Mouse (Mus musculus) spleen, adult 2 months (tissue): Measurements from ENCODE around the gene Otof.

ENCODE experiments used
- CTCF ChIP-seq: fragments of 200-500 bp; IDR thresholded peaks from 2 replicates; pipeline ENCODE4 v1.5.1; 2011; ENCODE audit warnings: mild to moderate bottlenecking, inconsistent platforms; ENCODE audit not compliant: insufficient read depth, insufficient read length, insufficient replicate concordance; ENCODE audit errors: extremely low read depth
- POLR2A ChIP-seq: fragments of 200-500 bp; IDR thresholded peaks from 2 replicates; pipeline ENCODE4 v1.6.1; 2011; ENCODE audit warnings: low read depth, low read length, inconsistent platforms

DNA sequence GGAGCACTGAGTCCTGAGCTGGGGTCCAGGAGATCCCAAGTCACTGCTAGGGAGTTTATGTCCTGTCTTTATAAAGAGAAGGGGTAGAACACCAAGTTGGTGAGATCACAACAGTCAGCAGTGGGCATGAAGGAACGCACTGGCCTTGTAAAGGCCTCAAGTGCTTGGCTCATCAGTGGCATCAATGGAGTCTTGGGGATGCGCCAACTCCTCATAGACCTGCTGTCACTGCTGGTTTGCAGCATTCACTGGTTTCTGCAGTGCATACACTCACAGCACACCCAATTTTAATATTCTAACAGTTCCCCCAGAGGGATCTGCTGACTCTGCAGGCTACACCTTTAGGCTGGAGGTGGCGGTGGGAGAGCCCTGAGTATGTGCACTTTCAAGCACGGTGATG is 38.6 kb downstream of the Otof start:
- TF ChIP-seq POLR2A (no peak), CTCF (no peak)
